ENCODE assay signal across 10 mouse cellular contexts in the genomic region with DNA sequence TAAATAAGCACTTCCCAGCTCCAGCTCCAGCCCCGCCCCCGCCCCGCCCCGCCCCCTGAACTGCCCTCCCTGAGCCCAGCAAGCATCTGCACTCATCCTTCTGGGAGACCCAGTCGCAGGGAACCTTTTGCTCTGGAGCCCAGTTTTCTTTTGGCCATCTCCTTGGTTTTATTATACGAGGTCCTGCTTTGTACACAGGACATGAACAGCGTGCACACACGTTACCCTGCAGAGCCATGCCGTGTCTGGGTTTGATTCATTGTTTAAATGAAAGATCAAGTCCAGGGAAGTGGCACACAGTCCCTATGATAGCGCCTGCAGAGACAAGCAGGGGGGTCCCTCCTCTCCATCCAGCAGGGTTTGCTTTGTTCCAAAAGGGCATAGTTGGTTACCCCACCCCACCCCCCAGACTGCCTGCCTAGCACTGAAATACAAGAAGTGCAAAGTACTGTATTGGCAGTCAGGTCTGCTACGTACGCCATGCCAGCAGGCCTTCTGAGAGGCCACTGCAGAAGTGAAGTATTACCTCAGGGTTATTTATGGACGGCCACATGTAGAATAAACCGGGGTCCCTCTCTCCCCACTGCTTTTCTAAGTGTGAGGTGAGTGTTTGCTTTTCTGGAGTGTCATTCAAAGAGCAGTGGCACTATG. TPM values are rescaled to one million over a fixed set of nuclear protein-coding genes. Genes with fewer than 3 reads are reported as not detected.
A peak's percentile ranks its signal among the peaks of the same experiment; 100 is the strongest.
DNase-seq lines count a peak whose midpoint lies in the region; ATAC-seq and TF ChIP-seq lines count a peak whose summit lies in the region.
"Had no signal": no experiment of that assay in that cellular context is flagged by ENCODE, and none has a peak within 500 bp of the region (broad histone marks: within the 10 kb centered on the region; RNA-seq: fewer than 3 reads in every experiment).

No protein-coding gene starts in this region.

- TF ChIP-seq EP300 in liver, postnatal 0 days (IDR thresholded peaks at IDR 0.05; ENCODE audit: low read depth): no peak

- no peak overlapping the region for H3K4me2 ChIP-seq in liver, postnatal 0 days (ENCODE audit: low read depth, low read length)
- no peak overlapping the region for H3K4me2 ChIP-seq in liver, embryonic 11.5 days
- peak overlapping the region; percentile 24; the same call in 1 of the 2 replicates for H3K4me2 ChIP-seq in hindbrain, embryonic 12.5 days (replicated peaks)

- DNase-seq in liver, postnatal 0 days: peak; percentile 16
- no peak for DNase-seq in liver, embryonic 11.5 days (ENCODE audit: low spot score)
- DNase-seq in lung, postnatal 4 days: peak; percentile 21 to 58
- no peak for DNase-seq in cerebellum, adult 9-10 months
- DNase-seq in c-Kit-positive CD71-positive TER-119-positive erythroid progenitor cells, embryonic 14.5 days (ENCODE audit: low spot score): no peak
- no peak for DNase-seq in kidney, adult 2 months
- DNase-seq in kidney, postnatal 10 days: no peak
- DNase-seq: cerebellum, adult 2 months had no signal

- TF ChIP-seq CTCF in liver, postnatal 0 days (IDR thresholded peaks at IDR 0.05; ENCODE audit: low read depth): no peak
- no peak for TF ChIP-seq CTCF in kidney, adult 2 months (conservative IDR thresholded peaks at IDR 0.05; ENCODE audit: insufficient read depth, insufficient read length, low read depth, low read length)

- H3K27me3 ChIP-seq in liver, postnatal 0 days (ENCODE audit: insufficient read depth, low read length): no peaks in the 10 kb centered on the region
- no peaks in the 10 kb centered on the region for H3K27me3 ChIP-seq in liver, embryonic 11.5 days (replicated peaks; ENCODE audit: control insufficient read depth, insufficient read depth, low read length)
- H3K27me3 ChIP-seq in hindbrain, embryonic 12.5 days: no peaks in the 10 kb centered on the region
- no peaks in the 10 kb centered on the region for H3K27me3 ChIP-seq in kidney, adult 2 months (replicated peaks; ENCODE audit: control insufficient read depth, insufficient read depth, low read length)

- ATAC-seq in liver, postnatal 0 days: no peak
- ATAC-seq in liver, embryonic 11.5 days (replicated peaks; ENCODE audit: low FRiP score): no peak
- ATAC-seq in hindbrain, embryonic 12.5 days (ENCODE audit: low FRiP score): peak; percentile 39; the same call in 1 of the 2 replicates

- H3K4me1 ChIP-seq in liver, postnatal 0 days (ENCODE audit: insufficient read depth): no peaks in the 10 kb centered on the region
- no peaks in the 10 kb centered on the region for H3K4me1 ChIP-seq in liver, embryonic 11.5 days (replicated peaks; ENCODE audit: control insufficient read depth, insufficient read depth, low read length)
- H3K4me1 ChIP-seq in hindbrain, embryonic 12.5 days: peaks cover 15% of the 10 kb centered on the region
- no peaks in the 10 kb centered on the region for H3K4me1 ChIP-seq in kidney, adult 2 months (ENCODE audit: control insufficient read depth, insufficient read depth, low read length)

- no peaks in the 10 kb centered on the region for H3K9me3 ChIP-seq in liver, postnatal 0 days (ENCODE audit: low read length)
- H3K9me3 ChIP-seq in liver, embryonic 11.5 days (ENCODE audit: control insufficient read depth, low read length): no peaks in the 10 kb centered on the region
- H3K9me3 ChIP-seq in hindbrain, embryonic 12.5 days (replicated peaks): no peaks in the 10 kb centered on the region

- H3K27ac ChIP-seq in liver, postnatal 0 days (ENCODE audit: low read depth): no peak overlapping the region
- no peak overlapping the region for H3K27ac ChIP-seq in liver, embryonic 11.5 days (ENCODE audit: low read depth, low read length)
- H3K27ac ChIP-seq in hindbrain, embryonic 12.5 days: no peak overlapping the region
- H3K27ac ChIP-seq in kidney, adult 2 months (ENCODE audit: insufficient read depth, low read depth, low read length): no peak overlapping the region
- H3K27ac ChIP-seq: liver, embryonic 14.5 days had no signal

- H3K36me3 ChIP-seq in liver, postnatal 0 days (replicated peaks; ENCODE audit: insufficient read depth, low read length): no peaks in the 10 kb centered on the region
- H3K36me3 ChIP-seq in liver, embryonic 11.5 days (ENCODE audit: control insufficient read depth, insufficient read depth, low read length): no peaks in the 10 kb centered on the region
- H3K36me3 ChIP-seq in hindbrain, embryonic 12.5 days: no peaks in the 10 kb centered on the region
- H3K36me3 ChIP-seq in kidney, adult 2 months (ENCODE audit: control insufficient read depth, insufficient read depth, low read length): no peaks in the 10 kb centered on the region

- no peak overlapping the region for H3K4me3 ChIP-seq in liver, postnatal 0 days (ENCODE audit: low read depth, low read length)
- no peak overlapping the region for H3K4me3 ChIP-seq in liver, embryonic 11.5 days (ENCODE audit: low read depth, low read length)
- no peak overlapping the region for H3K4me3 ChIP-seq in hindbrain, embryonic 12.5 days
- no peak overlapping the region for H3K4me3 ChIP-seq in kidney, adult 2 months (ENCODE audit: insufficient read depth, low read depth, low read length)

- no peak for TF ChIP-seq POLR2A in kidney, adult 2 months (IDR thresholded peaks at IDR 0.05; ENCODE audit: low read depth, low read length)

- 18% methylated on average over 14 of the region's 14 CpGs for WGBS in liver, postnatal 0 days (ENCODE audit: insufficient replicate concordance)
- WGBS in liver, embryonic 11.5 days: 18% methylated on average over 14 of the region's 14 CpGs
- WGBS in hindbrain, embryonic 12.5 days: 11% methylated on average over 14 of the region's 14 CpGs
- 25% methylated on average over 14 of the region's 14 CpGs for WGBS in kidney, adult 2 months

- no peak overlapping the region for H3K9ac ChIP-seq in liver, postnatal 0 days (replicated peaks)
- no peak overlapping the region for H3K9ac ChIP-seq in liver, embryonic 11.5 days (ENCODE audit: low read depth, low read length)
- H3K9ac ChIP-seq in hindbrain, embryonic 12.5 days: no peak overlapping the region
- H3K9ac ChIP-seq: liver, embryonic 14.5 days had no signal

RNA-seq across cellular contexts. Expression of a gene that starts 41.5 kb away (rescaled TPM):
- not detected in 2 replicates for polyA plus RNA-seq in liver, postnatal 0 days (2015; fragmentation: Nextera tagmentation; extraction: Ambion mirVana)
- 0.03 TPM in 1 of 2 replicates, not detected in the other for polyA plus RNA-seq in liver, embryonic 11.5 days (2014; fragmentation: Nextera tagmentation; extraction: Ambion mirVana)
- polyA plus RNA-seq in hindbrain, embryonic 12.5 days (2016; fragmentation: Nextera tagmentation; extraction: Ambion mirVana): 2.4 and 3.9 TPM in 2 replicates
- 0.22 and 0.43 TPM in 2 replicates for polyA plus RNA-seq in kidney, adult 2 months (2012; rRNA removed)
- polyA plus RNA-seq: liver, embryonic 14.5 days had no signal

Comparison
In these comparisons a context has a peak if more than half of its experiments do, and no peak if none do; other contexts are left out.
1. DNase-seq: peak in liver, postnatal 0 days (single experiment) and lung, postnatal 4 days (2 of 2); none in liver, embryonic 11.5 days (single experiment), cerebellum, adult 9-10 months (single experiment), c-Kit-positive CD71-positive TER-119-positive erythroid progenitor cells, embryonic 14.5 days (single experiment), kidney, adult 2 months (single experiment) and kidney, postnatal 10 days (single experiment).